Mouse (Mus musculus): ENCODE measurements at regions not wholly inside any gene's neighbourhood (a gene's known extent, or its start where the extent isn't known, plus 50 kb on each side); places are given as distances from the start of the nearest gene placed in this dataset.
A peak's percentile ranks its signal among the peaks of the same experiment; 100 is the strongest.

GRCm38 (mm10) chrX:14592793-14593192 is 381.8 kb downstream of the H2al1n start:
- no peak for DNase-seq (ENCODE audit: low spot score in 2 of 2)
- intact Hi-C loops (cut with DNase I), result no loop called here

GRCm38 (mm10) chrX:14596799-14597198 is 385.9 kb downstream of the H2al1n start:
- intact Hi-C loops (cut with DNase I), result no loop called here
- DNase-seq (ENCODE audit: low spot score in 2 of 2), result no peak

- no peak for DNase-seq (ENCODE audit: low spot score in 2 of 2)
- intact Hi-C loops (cut with DNase I), result no loop called here
Measured at GRCm38 (mm10) chrX:14601916-14602315, 391.0 kb downstream of the H2al1n start.

- intact Hi-C loops (cut with DNase I), result no loop called here
Measured at GRCm38 (mm10) chrX:14609196-14609595, 398.2 kb downstream of the H2al1n start.

GRCm38 (mm10) chrX:14628267-14628901 is 417.4 kb downstream of the H2al1n start:
- peak; percentile 1 for DNase-seq (ENCODE audit: low spot score in 2 of 2)
- intact Hi-C loops (cut with DNase I), result no loop called here

More at GRCm38 (mm10) chrX:14609196-14609595, 398.2 kb downstream of the H2al1n start:
- DNase-seq (ENCODE audit: low spot score in 2 of 2), result no peak

- intact Hi-C loops (cut with DNase I), result no loop called here
- DNase-seq (ENCODE audit: low spot score in 2 of 2), result no peak
Measured at GRCm38 (mm10) chrX:14639378-14639777, 428.4 kb downstream of the H2al1n start.

- no peak for DNase-seq (ENCODE audit: low spot score in 2 of 2)
- intact Hi-C loops (cut with DNase I), result no loop called here
Measured at GRCm38 (mm10) chrX:14664852-14665251, 453.9 kb downstream of the H2al1n start.

- DNase-seq (ENCODE audit: low spot score in 2 of 2), result no peak
- intact Hi-C loops (cut with DNase I), result no loop called here
Measured at GRCm38 (mm10) chrX:14696375-14696774, 485.4 kb downstream of the H2al1n start.

- intact Hi-C loops (cut with DNase I), result no loop called here
- DNase-seq (ENCODE audit: low spot score in 2 of 2), result no peak
Measured at GRCm38 (mm10) chrX:14738999-14739398, 528.1 kb downstream of the H2al1n start.

Measured in left cerebral cortex, postnatal 25 days (tissue).